ENCODE assay signal across 16 mouse cellular contexts in genomic region chr11:113729917-113730316, GRCm38 (mm10). TPM values are rescaled to one million over a fixed set of nuclear protein-coding genes. Genes with fewer than 3 reads are reported as not detected.
DNase-seq lines count a peak whose midpoint lies in the region; ATAC-seq and TF ChIP-seq lines count a peak whose summit lies in the region.
"Had no signal": no experiment of that assay in that cellular context is flagged by ENCODE, and none has a peak within 500 bp of the region (broad histone marks: within the 10 kb centered on the region; RNA-seq: fewer than 3 reads in every experiment).

No protein-coding gene starts in this region.

- no peak for TF ChIP-seq POLR2A in embryonic fibroblast, embryonic 13.5 days (IDR thresholded peaks at IDR 0.05; ENCODE audit: low read depth, low read length)

- H3K9ac ChIP-seq in stomach, postnatal 0 days (ENCODE audit: low read length): no peak overlapping the region
- H3K9ac ChIP-seq: intestine, embryonic 15.5 days; lung, embryonic 14.5 days had no signal

- peaks cover 20% of the 10 kb centered on the region; the same call in 1 of the 2 replicates for H3K36me3 ChIP-seq in stomach, postnatal 0 days (ENCODE audit: control insufficient read depth, insufficient read depth, low read length)

- H3K4me3 ChIP-seq in embryonic fibroblast, embryonic 13.5 days (ENCODE audit: insufficient read depth, low read length): no peak overlapping the region
- no peak overlapping the region for H3K4me3 ChIP-seq in stomach, postnatal 0 days (ENCODE audit: low read depth, low read length)
- H3K4me3 ChIP-seq: hindbrain, embryonic 10.5 days; intestine, embryonic 15.5 days had no signal

- H3K27ac ChIP-seq in embryonic fibroblast, embryonic 13.5 days (ENCODE audit: insufficient read depth, low read length): peak overlapping the region; percentile 14; the same call in 1 of the 2 replicates
- peak overlapping the region; percentile 40 for H3K27ac ChIP-seq in stomach, postnatal 0 days (replicated peaks)
- H3K27ac ChIP-seq: hindbrain, embryonic 10.5 days; intestine, embryonic 15.5 days had no signal

- TF ChIP-seq EP300 in stomach, postnatal 0 days (optimal IDR thresholded peaks at IDR 0.05): no peak

- intact Hi-C loops in heart, postnatal 36 days (cut with DNase I): no loop called here

- H3K9me3 ChIP-seq in stomach, postnatal 0 days (ENCODE audit: control insufficient read depth, low read length): no peaks in the 10 kb centered on the region
- H3K9me3 ChIP-seq: hindbrain, embryonic 10.5 days; intestine, embryonic 15.5 days had no signal

- no peak overlapping the region for H3K4me2 ChIP-seq in stomach, postnatal 0 days (replicated peaks; ENCODE audit: low read depth)
- H3K4me2 ChIP-seq: heart, embryonic 11.5 days; intestine, embryonic 15.5 days; lung, embryonic 14.5 days; midbrain, embryonic 11.5 days had no signal

- DNase-seq in heart, adult 11 months: peak; percentile 93
- no peak for DNase-seq in heart, postnatal 36 days
- DNase-seq in urinary bladder, postnatal 14 days (ENCODE audit: low spot score): peak; percentile 69
- DNase-seq in urinary bladder, postnatal 4 days (ENCODE audit: low spot score in 2 of 2): no peak
- peak; percentile 60 for DNase-seq in stomach, postnatal 0 days (ENCODE audit: low spot score)
- DNase-seq in right cerebral cortex, postnatal 25 days: no peak
- no peak for DNase-seq in thymus, postnatal 4 days
- DNase-seq: cerebellum, adult 11-12 months; lung, embryonic 14.5 days; thymus, adult 18-20 months had no signal

- no peaks in the 10 kb centered on the region for H3K27me3 ChIP-seq in stomach, postnatal 0 days (ENCODE audit: control insufficient read depth, insufficient read depth, low read length)
- H3K27me3 ChIP-seq: intestine, embryonic 15.5 days had no signal

- H3K4me1 ChIP-seq in embryonic fibroblast, embryonic 13.5 days (ENCODE audit: control insufficient read depth, insufficient read depth, low read length): peaks cover 32% of the 10 kb centered on the region
- peaks cover 19% of the 10 kb centered on the region for H3K4me1 ChIP-seq in stomach, postnatal 0 days (replicated peaks; ENCODE audit: control insufficient read depth, insufficient read depth)

- WGBS in stomach, postnatal 0 days: 32% methylated on average over 8 of the region's 8 CpGs

- peak; percentile 13; the same call in 1 of the 2 replicates for ATAC-seq in stomach, postnatal 0 days (ENCODE audit: low FRiP score, low TSS enrichment)
- ATAC-seq: intestine, embryonic 15.5 days had no signal

- TF ChIP-seq CTCF in embryonic fibroblast, embryonic 13.5 days (IDR thresholded peaks at IDR 0.05; ENCODE audit: borderline replicate concordance, insufficient read depth, low read length): no peak
- TF ChIP-seq CTCF in stomach, postnatal 0 days (IDR thresholded peaks at IDR 0.05; ENCODE audit: low read depth): no peak

RNA-seq across cellular contexts. Expression of gene Cpsf4l, which starts 20.1 kb away (rescaled TPM):
- not detected for total RNA-seq in heart, postnatal 36 days (2021)
- polyA plus RNA-seq in embryonic fibroblast, embryonic 13.5 days (2011; ENCODE audit: insufficient read length, low read depth, missing spikeins): not detected in 2 replicates
- 0.16 and 0.19 TPM in 2 replicates for polyA plus RNA-seq in stomach, postnatal 0 days (2015; fragmentation: Nextera tagmentation; extraction: Ambion mirVana)
- total RNA-seq: layer of hippocampus, postnatal 14 days had no signal
- polyA plus RNA-seq: intestine, embryonic 15.5 days had no signal

RNA-seq across cellular contexts. Expression of gene Cdc42ep4, which starts 21.8 kb away (rescaled TPM):
- total RNA-seq in heart, postnatal 36 days (2021): 10 to 100 TPM; 16.5 to 20.5 TPM
- polyA plus RNA-seq in embryonic fibroblast, embryonic 13.5 days (2011; ENCODE audit: insufficient read length, low read depth, missing spikeins): 21.3 and 24.1 TPM in 2 replicates
- 28.9 and 30.6 TPM in 2 replicates for polyA plus RNA-seq in stomach, postnatal 0 days (2015; fragmentation: Nextera tagmentation; extraction: Ambion mirVana)

RNA-seq across cellular contexts. Expression of gene D11Wsu47e, which starts 45.7 kb away (rescaled TPM):
- total RNA-seq in heart, postnatal 36 days (2021): 1 to 10 TPM; 6.3 to 8.2 TPM
- polyA plus RNA-seq in embryonic fibroblast, embryonic 13.5 days (2011; ENCODE audit: insufficient read length, low read depth, missing spikeins): 14.0 and 14.9 TPM in 2 replicates
- 8.7 and 9.7 TPM in 2 replicates for polyA plus RNA-seq in stomach, postnatal 0 days (2015; fragmentation: Nextera tagmentation; extraction: Ambion mirVana)

RNA-seq across cellular contexts. Expression of gene Fam104a, which starts 46.0 kb away (rescaled TPM):
- 10 to 100 TPM; 14.9 to 15.6 TPM for total RNA-seq in heart, postnatal 36 days (2021)
- polyA plus RNA-seq in embryonic fibroblast, embryonic 13.5 days (2011; ENCODE audit: insufficient read length, low read depth, missing spikeins): 26.0 and 28.2 TPM in 2 replicates
- polyA plus RNA-seq in stomach, postnatal 0 days (2015; fragmentation: Nextera tagmentation; extraction: Ambion mirVana): 34.2 and 34.3 TPM in 2 replicates

Comparison
In these comparisons a context has a peak if more than half of its experiments do, and no peak if none do; other contexts are left out.
1. DNase-seq: peak in heart, adult 11 months (single experiment), urinary bladder, postnatal 14 days (single experiment) and stomach, postnatal 0 days (single experiment); none in heart, postnatal 36 days (0 of 2), urinary bladder, postnatal 4 days (0 of 2), right cerebral cortex, postnatal 25 days (single experiment) and thymus, postnatal 4 days (single experiment).